Mouse (Mus musculus) heart, postnatal 0 days (tissue): ENCODE data around the gene Sbno2. TPM values are rescaled to one million over a fixed set of nuclear protein-coding genes. Genes with fewer than 3 reads are reported as not detected.

Experiments used
- ATAC-seq: fragments of 200-750 bp; cut with Nextera tagmentation; 2 replicates; pipeline ENCODE4 v1.8.0; 2017; ENCODE audit warnings: low read depth, moderate number of reproducible peaks, moderate library complexity; ENCODE audit not compliant: insufficient read depth
- DNase-seq: peaks from one replicate; pipeline ENCODE4 v3.0.0-alpha.2; 2016; ENCODE audit warnings: low spot score
- H3K27ac ChIP-seq: fragments of 300-500 bp; sonication (generic); 2 replicates; pipeline ENCODE4 v1.5.1; 2014; ENCODE audit warnings: low read depth, mild to moderate bottlenecking
- H3K27me3 ChIP-seq: fragments of 300-500 bp; sonication (generic); 2 replicates; pipeline ENCODE4 v1.6.1; 2014; ENCODE audit warnings: low read length, mixed read lengths; ENCODE audit not compliant: control insufficient read depth, insufficient read depth
- H3K36me3 ChIP-seq: fragments of 300-500 bp; sonication (generic); replicated peaks from 2 replicates; pipeline ENCODE4 v1.6.1; 2014; ENCODE audit warnings: low read length, mixed read lengths; ENCODE audit not compliant: control insufficient read depth, insufficient read depth
- H3K4me1 ChIP-seq: fragments of 300-500 bp; sonication (generic); 2 replicates; pipeline ENCODE4 v1.6.1; 2014; ENCODE audit warnings: antibody characterized with exemption; ENCODE audit not compliant: control insufficient read depth, insufficient read depth
- H3K4me2 ChIP-seq: fragments of 300-500 bp; sonication (generic); 2 replicates; pipeline ENCODE4 v1.6.1; 2014; ENCODE audit warnings: low read depth, mild to moderate bottlenecking, low read length, moderate library complexity
- H3K4me3 ChIP-seq: fragments of 300-500 bp; sonication (generic); 2 replicates; pipeline ENCODE4 v1.5.1; 2014; ENCODE audit warnings: low read depth, low read length
- H3K9ac ChIP-seq: fragments of 300-500 bp; sonication (generic); replicated peaks from 2 replicates; pipeline ENCODE4 v1.6.1; 2014; ENCODE audit warnings: low read depth, low read length, mixed read lengths
- H3K9me3 ChIP-seq: fragments of 300-500 bp; sonication (generic); replicated peaks from 2 replicates; pipeline ENCODE4 v1.6.1; 2016; ENCODE audit warnings: low read length; ENCODE audit not compliant: control insufficient read depth
- CTCF ChIP-seq: IDR thresholded peaks from 2 replicates; pipeline ENCODE4 v1.5.1; 2016; ENCODE audit warnings: antibody characterized with exemption, control low read depth, low read depth
- EP300 ChIP-seq: IDR thresholded peaks from 2 replicates; pipeline ENCODE4 v1.6.1; 2016; ENCODE audit warnings: antibody characterized with exemption, low read depth
- WGBS: fragments of 180-500 bp; shearing (Covaris S2); extraction: QIAGEN DNeasy Blood & Tissue Kit; methylation state at CpG from one replicate; pipeline ENCODE4 v1.1.7; 2014; 5-methylcytosine and 5-hydroxymethylcytosine counted together
- polyA plus RNA-seq: library from polyadenylated mRNA; unstranded; fragments of >200 nt; fragmentation: Nextera tagmentation; extraction: Ambion mirVana; gene quantifications from 2 replicates; pipeline ENCODE4 v1.2.1, GENCODE M21; 2015
- total RNA-seq: library from RNA; depleted of rRNA; stranded (reverse); fragments of >200 nt; gene quantifications from 2 replicates; pipeline ENCODE4 v1.2.3, GENCODE M21; 2014; ENCODE audit warnings: low replicate concordance

Sbno2 gene
- total and polyA plus RNA-seq, 2 experiments from 2014 or later = 6.3 to 21.1 TPM

DNA sequence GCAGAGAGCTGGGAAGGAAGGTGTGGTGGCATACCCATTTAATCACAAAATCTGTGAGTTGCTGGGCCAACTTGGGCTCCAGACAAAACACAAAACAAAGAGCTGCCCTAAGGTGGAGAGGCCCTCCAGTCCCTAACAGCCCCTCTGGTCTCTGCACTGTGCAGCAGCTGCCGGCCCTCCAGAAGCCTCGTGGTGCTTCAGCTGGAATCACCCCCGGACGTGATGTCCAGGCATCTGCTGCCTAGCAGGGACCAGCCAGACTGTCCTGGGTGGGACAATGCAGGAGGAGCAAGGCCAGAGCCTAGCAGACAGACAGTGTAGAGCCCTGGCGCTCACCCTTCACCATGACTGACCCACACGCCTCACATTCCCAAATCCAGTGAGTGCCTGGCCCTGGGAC, 13.8 kb downstream of the Sbno2 start:
- TF ChIP-seq EP300 = no peak
- no peak for TF ChIP-seq CTCF
- Histone ChIP-seq H3K4me1 (peaks cover 22% of the 10 kb centered on the region), H3K27me3 (no peaks in the 10 kb centered on the region), H3K9me3 (no peaks in the 10 kb centered on the region), H3K4me3 (no peak overlapping the region), H3K9ac (no peak overlapping the region), H3K27ac (no peak overlapping the region), H3K4me2 (no peak overlapping the region), H3K36me3 (no peaks in the 10 kb centered on the region)
- DNase-seq = no peak
- no peak for ATAC-seq
- 76% methylated on average over 6 of the region's 6 CpGs for WGBS

DNA sequence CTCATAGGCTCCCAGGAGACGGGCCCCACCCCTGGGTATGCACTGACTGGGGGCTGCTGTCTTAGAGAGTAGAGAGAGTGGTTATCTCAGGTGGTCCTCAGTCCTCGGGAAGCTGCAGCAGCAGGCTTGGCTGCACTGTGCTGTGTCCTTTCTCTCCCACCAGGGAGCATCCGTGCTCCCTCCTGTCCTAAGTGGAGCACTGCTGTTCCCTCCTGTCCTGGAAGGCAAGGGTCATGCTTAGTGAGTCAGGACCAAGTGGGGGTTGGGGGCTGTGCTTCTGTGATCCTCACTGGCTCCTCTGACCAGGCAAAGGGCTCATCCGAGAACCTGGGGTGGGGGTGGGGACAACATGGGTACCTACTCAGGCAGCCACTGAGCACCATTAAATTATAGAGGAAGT, 16.2 kb downstream of the Sbno2 start:
- 42% methylated on average over 4 of the region's 4 CpGs for WGBS
- TF ChIP-seq EP300 (no peak), CTCF (peak; percentile 25; the same call in 1 of the 2 replicates)
- Histone ChIP-seq H3K9me3 (no peaks in the 10 kb centered on the region), H3K9ac (0 out of 2 replicates have a peak overlapping the region, but pooled peaks have one; percentile 33), H3K4me1 (peaks cover 19% of the 10 kb centered on the region), H3K36me3 (no peaks in the 10 kb centered on the region), H3K4me3 (no peak overlapping the region), H3K27ac (no peak overlapping the region), H3K4me2 (no peak overlapping the region), H3K27me3 (no peaks in the 10 kb centered on the region)
- no peak for DNase-seq
- no peak for ATAC-seq

DNA sequence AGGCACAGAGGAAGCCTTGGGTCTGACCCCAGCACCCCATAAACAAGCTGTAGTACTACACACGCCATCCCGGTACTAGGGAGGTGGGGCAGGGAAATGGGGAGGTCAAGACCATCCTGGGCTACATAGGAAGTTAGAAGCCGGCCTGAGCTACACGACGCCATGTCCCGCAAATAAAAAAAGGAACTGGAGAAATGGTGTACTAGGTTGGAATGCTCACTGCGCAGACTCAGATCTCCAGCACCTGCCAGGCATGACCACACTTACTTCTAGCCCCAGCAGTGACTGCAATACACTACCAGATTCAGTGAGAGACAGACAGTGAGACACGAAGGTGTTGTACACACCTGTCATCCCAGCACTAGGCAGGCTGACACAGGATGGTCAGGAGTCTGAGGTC, 17.9 kb downstream of the Sbno2 start:
- TF ChIP-seq CTCF (no peak), EP300 (0 out of 2 replicates have a peak, but pooled peaks have one; percentile 8)
- no peak overlapping the region for H3K4me2 ChIP-seq
- H3K9me3 ChIP-seq = no peaks in the 10 kb centered on the region
- peaks cover 8% of the 10 kb centered on the region; the same call in 1 of the 2 replicates for H3K36me3 ChIP-seq
- H3K27ac ChIP-seq = no peak overlapping the region
- WGBS = 73% methylated on average over 8 of the region's 8 CpGs
- no peak overlapping the region for H3K9ac ChIP-seq
- ATAC-seq = no peak
- no peak for DNase-seq
- peaks cover 17% of the 10 kb centered on the region for H3K4me1 ChIP-seq
- no peak overlapping the region for H3K4me3 ChIP-seq
- no peaks in the 10 kb centered on the region for H3K27me3 ChIP-seq

DNA sequence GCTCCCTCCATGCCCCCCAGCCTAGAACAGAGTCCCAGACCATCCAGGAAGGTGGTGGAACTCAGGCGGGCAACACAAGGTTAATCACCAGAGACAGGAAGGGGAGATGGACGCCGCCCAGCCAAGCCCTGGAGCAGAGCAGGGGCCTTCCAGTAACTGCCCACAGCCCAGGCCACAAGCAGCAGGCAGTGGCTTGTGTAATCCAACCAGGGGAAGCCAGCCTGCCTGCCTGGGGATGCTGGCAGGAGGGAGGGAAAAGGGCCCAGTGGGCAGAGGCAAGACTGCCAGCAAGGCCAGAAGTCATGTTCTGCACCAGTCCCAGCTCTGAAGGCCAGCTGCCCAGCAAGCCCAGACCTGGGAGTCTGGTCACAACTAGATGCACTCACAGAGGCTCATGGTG, 18.5 kb downstream of the Sbno2 start:
- TF ChIP-seq CTCF = no peak
- TF ChIP-seq EP300 = no peak
- no peaks in the 10 kb centered on the region for H3K9me3 ChIP-seq
- H3K36me3 ChIP-seq = peaks cover 14% of the 10 kb centered on the region
- H3K27me3 ChIP-seq = no peaks in the 10 kb centered on the region
- peak overlapping the region; percentile 51; the same call in 1 of the 2 replicates for H3K27ac ChIP-seq
- H3K4me2 ChIP-seq = no peak overlapping the region
- DNase-seq = no peak
- whole genome bisulfite sequencing = 64% methylated on average over 3 of the region's 3 CpGs
- no peak overlapping the region for H3K9ac ChIP-seq
- peaks cover 17% of the 10 kb centered on the region for H3K4me1 ChIP-seq
- no peak overlapping the region for H3K4me3 ChIP-seq
- no peak for ATAC-seq

DNA sequence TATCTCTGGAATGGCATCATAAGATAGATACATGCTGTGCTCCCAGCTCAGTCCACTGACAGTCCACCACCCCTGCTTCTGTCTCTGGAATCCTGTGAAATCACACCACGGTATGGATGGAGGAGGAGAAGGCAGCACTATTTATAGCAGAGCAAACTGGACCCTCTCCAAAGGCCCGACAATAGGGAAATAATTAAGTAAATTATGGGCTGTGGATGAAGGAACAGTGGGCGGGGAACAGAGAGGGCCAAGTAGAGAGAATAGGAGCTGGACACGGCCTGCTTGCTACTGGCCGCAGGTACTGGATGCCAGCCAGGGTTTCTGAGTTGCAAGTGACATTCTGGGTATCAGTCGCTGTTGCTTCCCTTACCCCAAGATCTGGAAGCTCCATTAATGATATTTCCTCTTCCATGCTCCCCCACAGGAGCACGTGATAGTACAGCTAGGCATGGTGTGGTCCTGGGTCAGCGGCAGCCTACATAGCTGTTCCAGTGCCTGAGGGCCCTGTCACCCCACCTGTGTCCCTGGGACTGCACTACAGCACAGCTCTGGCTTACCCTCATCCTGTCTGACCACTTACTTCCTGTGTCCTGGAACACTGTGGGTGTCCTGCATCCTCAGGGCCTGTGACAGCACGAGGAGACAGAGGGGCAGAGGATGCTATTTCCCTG, 20.4 kb downstream of the Sbno2 start:
- WGBS = 14% methylated on average over 9 of the region's 9 CpGs
- Histone ChIP-seq H3K9ac (no peak overlapping the region), H3K27ac (peak overlapping the region; percentile 40), H3K4me2 (peak overlapping the region; percentile 28), H3K27me3 (no peaks in the 10 kb centered on the region), H3K4me3 (no peak overlapping the region), H3K4me1 (peaks cover 17% of the 10 kb centered on the region), H3K36me3 (peaks cover 32% of the 10 kb centered on the region), H3K9me3 (no peaks in the 10 kb centered on the region)
- ATAC-seq (peak; percentile 69), DNase-seq (peak; percentile 80)
- TF ChIP-seq EP300 = no peak

DNA sequence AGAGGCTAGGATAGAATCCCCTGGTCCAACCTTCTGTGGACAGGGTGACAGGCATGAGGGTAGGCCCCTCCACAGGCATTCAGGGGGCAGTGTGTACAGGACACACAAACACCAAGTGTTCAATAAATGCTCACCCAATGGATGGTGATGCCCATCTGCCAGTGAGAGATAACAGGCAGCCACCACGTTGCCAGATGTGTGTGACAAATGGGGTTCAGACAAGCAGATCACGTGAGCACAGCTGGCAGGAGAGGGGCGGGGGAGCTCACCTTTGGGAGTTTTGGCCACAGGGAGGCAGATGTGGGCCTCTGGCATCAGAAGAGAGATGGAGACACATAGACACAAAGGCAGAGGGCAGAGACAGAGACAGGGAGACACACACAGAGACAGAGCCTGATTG, 24.3 kb downstream of the Sbno2 start:
- WGBS = 69% methylated on average over 3 of the region's 3 CpGs

More for the DNA sequence above, 24.3 kb downstream of the Sbno2 start:
- TF ChIP-seq EP300 (no peak), CTCF (no peak)
- Histone ChIP-seq H3K4me1 (peaks cover 17% of the 10 kb centered on the region), H3K27ac (no peak overlapping the region), H3K9ac (no peak overlapping the region), H3K27me3 (no peaks in the 10 kb centered on the region), H3K9me3 (no peaks in the 10 kb centered on the region), H3K4me3 (no peak overlapping the region), H3K36me3 (peaks cover 37% of the 10 kb centered on the region), H3K4me2 (no peak overlapping the region)
- no peak for DNase-seq
- ATAC-seq = no peak
